Mouse (Mus musculus): ENCODE measurements around the gene Ndufa8. TPM values are rescaled to one million over a fixed set of nuclear protein-coding genes. Genes with fewer than 3 reads are reported as not detected.

The Ndufa8 gene
- 100 to 1,000 TPM; 278 to 336 TPM for total RNA-seq (2021)
- long read RNA-seq, experiment 1, transcript Ndufa8-201 (4 exons, 861 nt): major isoform, 189 of 200 reads
- long read RNA-seq, experiment 1, partial matches to known transcripts: 8 of 200 reads
- long read RNA-seq, experiment 1, other reads (novel, unspliced or antisense): 3 of 200 reads
- long read RNA-seq, experiment 2, transcript Ndufa8-201 (4 exons, 861 nt): major isoform, 241 of 248 reads
- long read RNA-seq, experiment 2, partial matches to known transcripts: 4 of 248 reads
- long read RNA-seq, experiment 2, other reads (novel, unspliced or antisense): 3 of 248 reads

DNA sequence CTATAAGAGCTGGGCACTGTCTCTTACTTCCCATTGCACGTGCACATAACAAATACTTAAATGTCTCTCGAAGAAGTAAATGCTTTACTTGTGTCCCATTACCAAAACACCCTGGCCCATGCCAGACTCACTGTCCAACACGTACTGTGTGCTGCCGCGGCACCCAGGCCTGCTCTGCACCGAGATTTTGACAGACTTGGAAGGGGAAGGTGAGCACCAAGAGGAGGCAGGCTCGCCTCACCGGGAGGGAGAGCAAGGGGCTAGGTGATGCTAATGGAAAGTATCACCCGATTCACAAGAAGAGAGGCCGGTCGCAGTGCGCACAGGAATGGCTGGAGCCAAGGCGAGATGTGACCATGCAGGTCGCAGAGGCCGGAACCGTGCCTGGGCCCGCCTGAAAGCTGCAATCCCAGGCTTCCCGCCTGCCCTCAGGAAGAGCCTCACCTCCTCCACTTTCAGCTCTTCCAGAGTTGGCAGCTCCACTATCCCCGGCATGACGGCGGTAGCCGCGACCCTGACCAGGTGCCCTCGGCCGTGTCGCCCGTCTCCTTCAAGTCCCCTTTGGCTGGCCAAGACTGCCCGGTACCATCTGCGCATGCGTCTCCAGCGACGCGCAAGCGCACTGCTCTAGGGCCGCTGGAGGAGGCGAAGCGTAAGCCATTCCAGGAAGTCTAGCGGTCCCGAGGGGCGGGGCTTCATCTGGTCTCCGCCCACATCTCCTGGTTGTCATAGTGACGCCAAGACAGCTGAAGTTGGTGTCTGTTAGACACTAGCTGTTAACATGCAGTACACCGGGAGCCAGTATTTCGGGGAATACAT, at the start of gene Ndufa8, which contains the start of gene Morn5:
TSS of gene Ndufa8 (minus strand) at position 659 of the 819 bp plus-strand sequence.
TSS of gene Morn5 (plus strand) at position 711 of the 819 bp plus-strand sequence.
- peak; percentile 99 for DNase-seq

DNA sequence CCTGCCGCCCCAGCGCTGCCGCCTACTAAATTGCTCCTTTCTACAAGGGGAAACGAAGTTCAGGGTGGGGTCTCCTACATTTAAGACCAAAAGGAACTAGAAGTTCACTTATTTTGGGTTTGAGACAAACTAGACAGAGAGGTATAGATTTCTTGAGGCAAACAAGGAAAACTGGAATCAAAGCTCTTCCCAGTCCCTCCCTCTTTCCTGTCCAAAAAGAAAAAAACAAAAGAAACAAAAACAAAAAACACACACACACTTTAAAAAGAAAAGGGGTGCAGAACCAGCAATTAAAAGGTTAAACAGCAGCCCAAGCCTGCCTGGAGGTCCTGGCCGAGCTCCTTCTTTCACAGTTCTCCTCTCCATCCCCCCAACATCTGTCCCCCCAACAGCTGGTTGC, 48.8 kb upstream of the Ndufa8 start:
- no peak for DNase-seq

DNA sequence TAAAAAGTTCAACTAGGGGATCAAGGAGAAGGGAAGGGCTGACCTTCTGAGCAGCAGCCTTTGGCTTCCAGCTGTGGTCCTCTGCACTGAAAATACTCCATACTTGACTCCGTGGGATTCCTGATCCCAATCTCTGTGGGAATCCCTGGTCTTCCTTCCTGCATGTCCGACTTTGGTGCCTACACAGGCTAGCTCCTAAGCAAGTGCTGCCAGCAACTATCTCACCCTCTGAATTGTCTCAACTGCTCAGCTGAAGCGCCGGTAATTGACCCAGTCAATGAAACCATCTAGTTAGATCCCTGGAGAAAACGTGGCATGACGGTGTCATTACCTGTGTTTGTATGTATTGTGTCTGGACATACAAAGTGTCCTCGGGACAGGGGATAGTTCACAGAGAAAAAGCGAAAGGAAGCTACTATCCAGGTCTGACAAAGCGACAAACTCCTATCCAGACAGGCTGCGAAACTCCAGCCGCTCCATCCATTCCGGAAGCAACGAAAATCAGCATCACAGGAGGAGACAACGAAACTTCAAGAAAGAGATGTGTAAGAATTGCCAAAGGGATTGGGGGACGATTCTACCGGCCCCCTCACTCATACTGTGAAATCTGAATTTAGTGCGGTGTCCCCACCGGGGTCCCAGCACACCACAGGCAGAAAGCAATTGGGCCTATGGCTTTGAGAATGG, 48.1 kb upstream of the Ndufa8 start:
- DNase-seq: no peak

DNA sequence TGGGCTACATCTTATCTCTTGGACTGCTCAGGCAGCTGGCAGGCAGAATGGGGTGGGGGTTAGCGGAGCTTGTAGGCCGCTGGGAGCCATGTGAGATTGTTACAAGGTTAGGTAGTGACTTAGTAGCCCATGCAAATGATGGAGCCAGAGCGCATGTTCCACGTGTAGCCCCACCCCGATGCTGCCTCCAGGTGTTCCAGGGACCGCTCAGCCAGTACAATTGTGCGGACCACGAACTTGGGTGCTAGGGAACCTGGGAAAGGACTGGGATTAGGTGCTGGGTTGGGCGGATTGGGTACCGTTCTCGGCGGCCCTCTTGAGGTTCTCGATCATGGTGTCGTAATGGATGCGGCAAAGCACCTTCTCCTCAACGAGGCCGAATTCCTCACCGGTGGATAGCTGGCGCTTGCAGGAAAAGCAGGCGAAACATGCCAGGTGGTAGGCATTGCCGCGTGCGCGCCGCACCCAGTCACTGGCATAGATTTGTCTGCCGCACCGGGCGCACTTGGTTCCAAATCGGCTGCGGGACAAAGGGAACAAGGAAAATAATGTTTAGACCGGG, 44.8 kb upstream of the Ndufa8 start:
- no peak for DNase-seq

DNA sequence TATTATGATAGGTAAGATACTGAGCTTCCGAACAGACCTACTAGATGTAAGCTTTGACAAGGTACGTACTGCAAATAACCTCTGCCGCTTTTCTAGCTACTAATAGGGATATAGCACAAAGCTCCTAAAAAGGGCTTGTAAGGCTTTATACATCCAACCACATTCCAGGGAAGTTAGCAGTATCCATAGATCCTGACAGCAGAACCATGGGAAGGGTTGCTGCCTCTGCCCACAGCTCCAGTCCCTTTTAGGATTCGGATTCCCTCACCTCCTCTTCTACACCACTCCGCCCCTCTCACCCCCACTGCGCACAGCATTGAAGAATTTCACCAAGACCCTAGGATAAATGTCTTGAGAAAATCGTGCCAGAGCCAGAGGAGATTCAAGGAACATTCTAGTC, 44.1 kb upstream of the Ndufa8 start:
- DNase-seq: no peak

DNA sequence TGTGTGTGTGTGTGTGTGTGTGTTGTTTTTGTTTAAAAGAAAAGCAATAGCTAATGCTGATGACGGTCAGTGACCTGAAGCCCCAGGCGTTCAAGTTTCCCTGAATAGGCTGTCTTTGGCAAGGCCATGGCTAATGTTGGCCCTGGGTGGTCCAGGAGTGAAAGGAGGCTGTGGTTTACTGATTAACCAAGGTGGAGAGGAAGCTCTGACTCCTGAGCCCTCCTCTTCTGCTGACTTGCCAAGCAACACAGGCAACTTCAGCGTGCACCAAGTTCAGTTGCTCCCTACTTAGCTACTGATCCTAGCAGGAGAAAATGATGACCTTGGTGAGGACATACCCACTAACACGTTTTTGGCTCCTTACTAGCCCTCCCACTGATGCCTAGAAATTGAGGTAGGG, 43.5 kb upstream of the Ndufa8 start:
- no peak for DNase-seq

DNA sequence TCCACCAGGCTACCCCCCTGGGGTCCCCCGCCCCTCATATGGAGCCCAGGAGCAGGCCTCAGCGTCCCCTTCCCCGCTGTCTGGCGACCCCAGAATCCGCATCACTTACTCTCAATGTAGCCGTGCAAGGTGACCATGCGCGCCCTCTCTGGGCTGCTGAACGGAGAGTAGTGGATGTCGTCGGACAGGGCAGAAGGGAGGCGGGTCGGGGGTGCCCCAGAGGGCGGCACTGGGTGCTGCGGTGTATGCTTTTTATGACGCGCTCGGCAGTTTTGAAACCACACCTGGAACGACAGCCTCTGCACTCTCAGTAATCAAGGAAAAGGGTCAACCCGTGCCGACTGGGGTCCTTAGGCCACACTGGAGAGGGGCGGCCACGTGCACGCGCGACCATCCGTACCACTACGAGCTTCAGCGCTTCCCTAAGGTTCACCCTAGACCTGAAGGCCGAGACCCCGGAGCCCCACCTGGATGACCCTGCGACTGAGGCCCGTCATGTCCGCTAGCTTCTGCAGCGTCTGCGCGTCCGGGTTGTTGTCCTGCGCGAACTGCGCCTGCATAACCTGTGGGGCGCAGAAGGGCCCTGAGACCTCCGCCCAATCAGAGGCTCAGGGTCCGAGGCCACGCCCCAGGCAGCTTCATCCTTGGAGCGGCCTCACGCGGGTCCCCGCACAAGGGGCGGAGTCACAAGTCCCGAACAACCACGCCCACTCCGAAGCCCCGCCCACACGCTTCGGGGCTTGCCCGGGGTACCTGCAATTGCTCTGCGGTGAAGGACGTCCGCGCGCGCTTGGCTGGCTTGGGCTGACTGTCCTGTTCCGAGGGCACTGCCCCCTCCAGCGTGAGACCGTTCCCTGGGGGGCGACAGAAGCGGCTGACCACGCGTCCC, 41.9 kb upstream of the Ndufa8 start:
- peak; percentile 34 for DNase-seq

DNA sequence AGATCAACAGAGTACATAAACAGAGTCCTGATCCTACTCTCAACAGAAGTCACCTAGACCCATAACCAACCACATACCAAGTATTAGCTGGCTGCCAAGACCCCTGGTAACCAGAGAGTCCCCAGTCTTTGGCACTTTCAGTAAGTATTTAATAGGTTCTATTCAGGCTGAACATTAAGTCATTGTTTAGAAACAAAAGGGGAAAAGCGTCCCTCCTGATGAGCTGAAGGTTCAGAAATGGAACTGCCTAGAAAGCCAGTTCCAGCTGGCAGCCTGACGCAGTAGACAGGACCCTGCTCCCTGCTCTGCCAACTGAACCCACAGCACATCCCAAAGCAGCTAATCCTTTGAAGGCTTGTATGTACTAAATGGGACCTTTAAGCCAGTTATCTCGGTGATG, 40.0 kb upstream of the Ndufa8 start:
- DNase-seq: no peak

DNA sequence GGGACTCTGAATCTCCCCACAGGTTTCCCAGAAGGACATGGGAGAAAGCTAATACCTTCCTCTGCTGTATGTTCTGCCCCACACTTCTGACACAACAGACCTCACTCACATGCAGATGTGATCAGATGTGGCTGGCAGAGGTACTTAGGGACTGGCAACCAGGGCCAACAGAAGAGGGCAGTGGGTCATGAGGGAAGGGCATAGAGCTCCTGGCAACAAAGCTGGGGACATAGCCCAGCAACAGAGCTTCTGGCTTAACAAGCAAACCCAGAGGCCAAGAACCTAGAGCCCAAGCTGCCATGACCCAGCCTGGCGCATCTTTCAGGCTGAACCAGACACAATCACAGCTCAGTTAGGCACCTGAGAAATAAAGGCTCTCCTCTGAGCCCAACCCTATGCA, 35.8 kb upstream of the Ndufa8 start:
- DNase-seq: no peak

DNA sequence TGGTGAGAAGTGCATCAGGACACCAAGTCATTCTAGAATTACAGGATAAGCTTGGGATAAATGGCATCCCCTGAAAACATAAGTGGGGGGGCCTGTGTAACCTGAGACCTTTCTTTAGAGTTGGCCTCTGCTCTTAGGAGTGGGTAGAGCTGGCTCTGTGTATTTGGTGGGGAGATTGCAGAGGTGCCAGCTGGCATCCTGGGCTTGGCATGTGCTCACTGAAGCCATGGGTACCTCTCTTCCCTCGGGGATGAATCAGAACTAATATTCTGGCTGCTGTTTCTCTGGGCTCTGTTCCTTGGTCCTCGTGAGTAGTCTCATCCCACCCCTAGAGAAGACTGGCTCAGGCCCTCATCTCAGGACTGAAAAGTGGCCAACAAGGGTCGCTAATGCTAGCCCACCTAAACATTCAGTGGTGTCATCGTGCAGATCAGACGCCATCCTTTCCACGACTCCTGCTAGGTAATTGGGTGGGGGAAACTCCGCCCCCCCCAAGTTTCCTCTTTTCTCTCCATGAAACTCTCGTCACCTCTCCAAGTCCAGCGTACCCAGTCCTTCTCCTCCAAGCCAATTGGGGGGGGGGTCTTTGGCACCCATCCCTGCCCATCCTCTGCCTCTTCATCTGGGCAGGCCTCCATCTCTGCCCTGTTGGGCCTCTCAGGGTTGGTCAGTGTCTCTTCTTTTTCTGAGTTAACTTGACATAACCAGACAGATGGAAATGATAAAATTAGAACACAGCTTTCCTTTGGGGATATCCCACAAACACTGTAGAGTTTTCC, 33.8 kb upstream of the Ndufa8 start:
- DNase-seq: no peak

DNA sequence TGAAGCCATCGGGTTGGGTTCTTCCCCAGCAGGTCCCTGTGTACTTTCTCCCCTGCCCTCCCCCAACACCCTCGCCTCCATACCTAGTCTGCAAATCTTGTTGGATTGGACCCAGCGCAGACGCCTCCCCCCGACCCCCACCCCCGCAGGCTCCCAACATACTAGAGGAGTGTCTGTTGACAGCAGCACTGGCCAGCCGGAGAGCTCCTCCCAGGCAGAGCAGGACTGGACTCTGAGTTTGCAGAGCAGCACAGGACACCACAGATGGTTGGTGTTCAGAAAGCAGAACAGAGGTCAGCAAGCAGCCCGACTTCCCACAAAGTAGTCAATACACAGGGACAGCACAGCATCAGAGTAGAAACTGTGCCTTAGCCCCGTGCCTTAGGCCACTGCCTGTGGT, 32.2 kb upstream of the Ndufa8 start:
- no peak for DNase-seq

DNA sequence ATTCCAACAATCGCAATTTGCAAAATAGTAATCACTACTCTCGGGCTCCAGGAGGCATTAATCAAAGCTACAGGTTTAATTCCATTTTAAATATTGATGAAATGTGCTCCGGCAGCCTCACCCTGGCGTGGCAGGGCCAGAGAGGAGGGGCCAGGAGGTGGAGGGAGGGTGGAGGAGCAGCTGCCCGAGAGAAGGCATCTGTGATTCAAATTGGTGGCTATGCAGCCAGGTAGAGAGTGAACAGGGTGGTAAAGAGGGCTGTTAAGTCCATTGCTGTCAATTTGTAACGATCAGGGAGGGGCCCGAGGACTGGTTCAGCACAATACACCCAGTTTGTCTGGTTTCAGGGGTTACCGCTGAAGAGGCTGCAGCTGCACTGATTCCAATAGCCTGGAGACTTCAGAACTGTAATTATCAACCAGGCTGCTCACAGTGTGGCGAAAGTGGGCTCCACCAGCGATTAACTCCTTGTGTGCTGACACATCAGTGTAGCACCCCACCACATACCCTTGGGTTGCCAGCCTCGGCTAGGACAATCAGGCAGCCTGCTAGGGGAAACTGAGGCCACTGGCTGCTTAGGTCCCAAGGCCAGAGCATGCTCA, 28.1 kb upstream of the Ndufa8 start:
- no peak for DNase-seq

DNA sequence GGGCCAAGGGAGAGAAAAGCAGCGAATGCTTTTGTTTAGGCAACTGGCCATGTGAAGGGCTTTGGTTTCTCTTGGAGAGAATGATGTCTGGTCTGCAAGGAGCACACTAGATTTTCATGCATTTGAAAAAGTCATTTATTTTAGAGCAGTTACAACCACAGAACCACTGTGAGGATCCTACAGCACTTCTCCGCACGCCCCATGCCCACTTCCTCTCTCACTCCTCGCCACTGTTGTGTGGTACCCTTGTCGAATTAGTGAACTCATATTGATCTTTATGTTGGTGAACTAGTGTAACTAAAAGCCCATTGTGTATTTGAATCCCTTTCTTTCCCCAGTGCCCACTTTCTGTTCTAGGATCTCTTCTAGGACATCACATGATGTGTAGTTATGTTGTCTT, 26.0 kb upstream of the Ndufa8 start:
- DNase-seq: no peak

DNA sequence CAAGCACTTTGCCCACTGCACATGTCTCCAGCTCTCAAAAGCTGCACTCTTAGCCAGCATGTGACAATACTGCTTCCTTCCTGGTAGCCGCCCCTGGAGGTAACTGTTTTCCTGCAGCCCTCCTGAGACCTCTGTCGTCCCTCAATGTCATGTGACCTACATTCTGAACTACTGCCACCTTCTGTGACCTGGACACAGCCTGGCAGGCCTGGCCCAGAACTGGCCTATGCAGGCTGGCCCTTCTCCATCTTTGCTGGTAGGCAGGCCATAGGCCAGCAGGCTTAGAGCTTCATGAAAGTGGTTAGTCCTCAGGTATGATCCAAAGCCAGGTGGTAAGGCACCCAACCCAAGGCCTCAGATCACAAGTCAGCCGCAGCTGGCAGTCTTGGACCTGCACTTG, 24.6 kb upstream of the Ndufa8 start:
- DNase-seq: no peak

DNA sequence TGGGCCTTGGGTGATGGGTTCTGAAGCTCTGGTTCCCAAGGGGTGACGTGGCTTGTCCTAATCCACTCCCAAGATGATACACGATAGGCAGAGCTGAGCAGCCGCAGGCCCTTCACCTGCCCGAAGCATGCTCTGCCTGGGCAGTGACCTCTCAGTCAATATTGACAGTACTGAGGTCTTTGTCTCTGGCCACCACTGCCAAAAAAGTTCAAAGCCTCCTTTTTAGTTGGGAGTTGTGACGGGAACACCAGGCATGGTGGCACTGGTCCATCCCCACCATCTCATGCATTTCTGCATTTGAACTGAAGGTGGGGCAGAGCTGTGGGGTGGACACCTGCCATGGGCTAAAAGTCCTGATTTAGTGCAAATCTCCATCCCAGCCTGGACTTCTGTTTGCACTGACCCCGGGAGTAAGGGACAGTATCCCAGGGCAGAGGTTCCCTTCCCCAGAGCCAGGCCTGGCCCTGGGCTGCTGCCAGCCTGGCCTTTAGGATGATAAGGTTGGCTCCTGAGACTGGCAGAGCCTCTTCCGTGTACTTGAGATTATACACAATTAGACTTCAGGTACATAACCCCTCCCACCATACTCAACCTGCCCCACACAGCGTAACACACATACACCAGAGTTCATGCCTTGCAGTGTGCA, 22.6 kb upstream of the Ndufa8 start:
- DNase-seq: no peak

DNA sequence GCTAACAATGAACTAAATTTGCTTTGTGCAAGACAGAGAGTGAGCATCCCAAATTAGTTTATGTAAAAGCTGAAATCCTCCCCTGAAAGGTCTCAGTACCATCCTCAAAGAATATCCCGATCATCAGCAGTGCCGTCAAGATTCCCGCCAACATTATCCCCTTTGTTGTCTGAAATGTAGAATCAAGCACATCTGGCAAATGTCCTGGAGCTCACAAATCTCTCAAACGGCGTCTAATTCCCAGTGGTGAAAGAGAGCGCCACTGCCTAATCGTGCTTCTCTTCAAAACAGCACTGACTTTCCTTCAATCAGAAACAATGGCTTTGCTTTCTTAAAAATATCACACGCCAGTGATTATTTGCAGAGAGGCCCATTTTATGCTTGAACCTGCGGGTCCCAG, 17.9 kb upstream of the Ndufa8 start:
- DNase-seq: no peak

DNA sequence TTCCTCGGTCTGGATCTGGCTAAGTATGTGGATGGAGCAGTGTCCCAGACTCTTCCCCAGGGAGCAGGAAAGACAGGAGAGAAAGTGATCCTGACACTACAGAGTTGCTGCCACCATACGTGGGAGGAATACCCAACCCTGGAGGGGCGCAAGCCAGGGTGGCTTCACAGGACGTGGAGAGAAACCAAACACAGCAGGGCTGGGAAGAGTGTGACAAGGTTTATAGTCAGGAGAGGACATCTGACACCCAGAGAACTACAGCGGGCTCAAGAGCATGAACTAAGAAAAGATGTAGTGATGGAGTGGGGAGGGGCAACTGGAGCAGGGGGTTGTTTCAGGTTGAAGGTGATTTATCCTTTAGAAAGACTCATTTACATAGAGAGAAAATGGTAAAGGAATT, 12.2 kb upstream of the Ndufa8 start:
- no peak for DNase-seq

DNA sequence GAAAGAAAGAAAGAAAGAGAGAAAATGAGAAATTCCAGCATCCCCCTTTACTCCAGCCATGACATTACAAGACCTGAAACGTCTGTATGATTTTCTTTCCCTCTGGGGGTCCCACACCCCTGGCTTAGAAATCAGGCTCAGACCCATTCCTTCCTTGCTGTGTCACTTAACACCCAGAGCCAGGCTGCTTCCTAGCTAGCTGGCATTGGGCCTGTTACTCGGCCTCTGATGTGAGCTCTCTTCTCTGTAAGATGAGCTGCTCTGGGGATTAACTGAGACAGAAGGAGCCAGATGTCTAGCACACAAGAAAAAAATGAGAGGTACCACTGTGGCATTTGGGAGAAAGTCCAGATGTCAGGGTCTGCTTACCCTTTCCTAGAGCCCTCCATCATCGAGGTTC, 7.0 kb upstream of the Ndufa8 start:
- DNase-seq: peak; percentile 39

DNA sequence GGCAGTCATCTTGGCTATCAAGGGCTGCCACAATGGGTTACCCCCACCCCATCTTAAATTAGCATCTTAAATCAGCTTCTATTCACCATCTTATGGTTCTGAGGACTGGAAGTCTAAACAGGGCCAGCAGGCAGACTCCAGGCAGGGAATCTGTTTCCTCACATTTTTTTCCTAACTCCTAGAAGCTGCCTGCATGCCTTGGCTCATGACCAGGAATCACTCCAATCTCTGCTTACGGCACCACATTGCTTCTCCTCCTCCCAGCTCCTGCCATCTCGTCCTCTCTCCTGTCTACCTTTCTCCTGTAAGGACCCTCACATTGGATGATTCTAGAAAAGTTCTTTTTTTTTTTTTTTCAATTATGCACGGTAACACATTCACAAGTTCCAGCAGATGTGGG, 4.0 kb upstream of the Ndufa8 start:
- no peak for DNase-seq

DNA sequence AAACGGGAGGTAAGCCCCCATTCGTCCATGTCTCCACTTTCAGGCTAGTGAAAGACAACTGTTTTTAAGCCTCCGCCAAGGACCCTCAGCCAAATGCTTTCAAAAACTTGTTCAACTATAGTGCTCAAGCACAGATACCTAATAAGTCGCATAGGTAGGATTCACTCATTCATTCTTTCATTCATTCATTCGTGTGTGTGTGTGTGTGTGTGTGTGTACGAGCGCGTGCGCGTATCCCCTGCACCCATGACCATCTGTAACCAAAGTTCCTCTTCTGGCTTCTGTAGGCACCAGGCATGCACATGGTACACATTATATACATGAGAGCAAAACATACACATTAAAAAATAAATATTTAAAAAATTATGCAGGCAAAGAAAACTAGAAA, 355 bp upstream of the Ndufa8 start:
- no peak for DNase-seq

Measured in gastrocnemius, postnatal 10 days (tissue).